9 mouse cellular contexts compared by ENCODE assay signal in genomic region chr1:134909442-134909841, GRCm38 (mm10). TPM values are rescaled to one million over a fixed set of nuclear protein-coding genes. Genes with fewer than 3 reads are reported as not detected.
DNase-seq lines count a peak whose midpoint lies in the region; ATAC-seq and TF ChIP-seq lines count a peak whose summit lies in the region.
"Had no signal": no experiment of that assay in that cellular context is flagged by ENCODE, and none has a peak within 500 bp of the region (broad histone marks: within the 10 kb centered on the region; RNA-seq: fewer than 3 reads in every experiment).

No protein-coding gene starts in this region.

- H3K4me1 ChIP-seq in limb, embryonic 15.5 days: peaks cover 7% of the 10 kb centered on the region
- H3K4me1 ChIP-seq in limb, embryonic 10.5 days: no peaks in the 10 kb centered on the region
- peaks cover 40% of the 10 kb centered on the region for H3K4me1 ChIP-seq in heart, postnatal 0 days (ENCODE audit: control insufficient read depth, insufficient read depth)
- no peaks in the 10 kb centered on the region for H3K4me1 ChIP-seq in liver, embryonic 12.5 days
- 0 out of 2 replicates have a peak, but pooled peaks cover 4% of the 10 kb centered on the region for H3K4me1 ChIP-seq in hindbrain, embryonic 13.5 days (replicated peaks)
- H3K4me1 ChIP-seq: hindbrain, embryonic 12.5 days had no signal

- no peak for TF ChIP-seq EP300 in heart, postnatal 0 days (IDR thresholded peaks at IDR 0.05; ENCODE audit: low read depth)

- ATAC-seq in limb, embryonic 15.5 days (ENCODE audit: insufficient number of reproducible peaks, low FRiP score, low TSS enrichment, low read depth): peak; percentile 52; the same call in 1 of the 2 replicates
- peak; percentile 81 for ATAC-seq in heart, postnatal 0 days (ENCODE audit: insufficient read depth, low read depth)
- no peak for ATAC-seq in liver, embryonic 12.5 days
- no peak for ATAC-seq in hindbrain, embryonic 13.5 days (ENCODE audit: low FRiP score)

- DNase-seq in limb, embryonic 10.5 days (ENCODE audit: low spot score): no peak
- DNase-seq in frontal cortex, adult 2 months (ENCODE audit: extremely low spot score in 1 of 2, low spot score in 1 of 2): peak; percentile 81 to 87
- peak; percentile 78 for DNase-seq in heart, postnatal 0 days (ENCODE audit: low spot score)
- peak; percentile 34 for DNase-seq in right cerebral cortex, postnatal 14 days
- no peak for DNase-seq in thymus, postnatal 4 days

- no peaks in the 10 kb centered on the region for H3K9me3 ChIP-seq in limb, embryonic 15.5 days
- H3K9me3 ChIP-seq in limb, embryonic 10.5 days (replicated peaks): no peaks in the 10 kb centered on the region
- H3K9me3 ChIP-seq in heart, postnatal 0 days (replicated peaks; ENCODE audit: control insufficient read depth, low read length): no peaks in the 10 kb centered on the region
- H3K9me3 ChIP-seq in liver, embryonic 12.5 days (replicated peaks): no peaks in the 10 kb centered on the region
- H3K9me3 ChIP-seq in hindbrain, embryonic 13.5 days: no peaks in the 10 kb centered on the region
- H3K9me3 ChIP-seq: hindbrain, embryonic 12.5 days had no signal

- H3K4me2 ChIP-seq in limb, embryonic 15.5 days: no peak overlapping the region
- peak overlapping the region; percentile 51 for H3K4me2 ChIP-seq in heart, postnatal 0 days (ENCODE audit: low read depth, low read length)
- no peak overlapping the region for H3K4me2 ChIP-seq in liver, embryonic 12.5 days
- no peak overlapping the region for H3K4me2 ChIP-seq in hindbrain, embryonic 13.5 days
- H3K4me2 ChIP-seq: hindbrain, embryonic 12.5 days had no signal

- H3K9ac ChIP-seq in limb, embryonic 15.5 days: no peak overlapping the region
- peak overlapping the region; percentile 15; the same call in 1 of the 2 replicates for H3K9ac ChIP-seq in heart, postnatal 0 days (replicated peaks; ENCODE audit: low read depth, low read length)
- no peak overlapping the region for H3K9ac ChIP-seq in liver, embryonic 12.5 days
- no peak overlapping the region for H3K9ac ChIP-seq in hindbrain, embryonic 13.5 days
- H3K9ac ChIP-seq: hindbrain, embryonic 12.5 days had no signal

- H3K4me3 ChIP-seq in limb, embryonic 15.5 days: no peak overlapping the region
- no peak overlapping the region for H3K4me3 ChIP-seq in limb, embryonic 10.5 days
- peak overlapping the region; percentile 3 for H3K4me3 ChIP-seq in heart, postnatal 0 days (ENCODE audit: low read depth, low read length)
- H3K4me3 ChIP-seq in liver, embryonic 12.5 days: no peak overlapping the region
- no peak overlapping the region for H3K4me3 ChIP-seq in hindbrain, embryonic 13.5 days
- H3K4me3 ChIP-seq: hindbrain, embryonic 12.5 days had no signal

- no peak overlapping the region for H3K27ac ChIP-seq in limb, embryonic 15.5 days
- H3K27ac ChIP-seq in limb, embryonic 10.5 days: no peak overlapping the region
- H3K27ac ChIP-seq in heart, postnatal 0 days (ENCODE audit: low read depth): peak overlapping the region; percentile 94
- no peak overlapping the region for H3K27ac ChIP-seq in liver, embryonic 12.5 days
- H3K27ac ChIP-seq in hindbrain, embryonic 13.5 days: no peak overlapping the region
- H3K27ac ChIP-seq: hindbrain, embryonic 12.5 days had no signal

- no peaks in the 10 kb centered on the region for H3K36me3 ChIP-seq in limb, embryonic 15.5 days
- H3K36me3 ChIP-seq in limb, embryonic 10.5 days: no peaks in the 10 kb centered on the region
- H3K36me3 ChIP-seq in heart, postnatal 0 days (replicated peaks; ENCODE audit: control insufficient read depth, insufficient read depth, low read length): no peaks in the 10 kb centered on the region
- no peaks in the 10 kb centered on the region for H3K36me3 ChIP-seq in liver, embryonic 12.5 days
- no peaks in the 10 kb centered on the region for H3K36me3 ChIP-seq in hindbrain, embryonic 13.5 days
- H3K36me3 ChIP-seq: hindbrain, embryonic 12.5 days had no signal

- WGBS in limb, embryonic 15.5 days: 58% methylated on average over 9 of the region's 9 CpGs
- 81% methylated on average over 9 of the region's 9 CpGs for WGBS in limb, embryonic 10.5 days
- 20% methylated on average over 9 of the region's 9 CpGs for WGBS in heart, postnatal 0 days
- 73% methylated on average over 9 of the region's 9 CpGs for WGBS in liver, embryonic 12.5 days (ENCODE audit: insufficient replicate concordance)
- 82% methylated on average over 9 of the region's 9 CpGs for WGBS in hindbrain, embryonic 13.5 days

- TF ChIP-seq CTCF in heart, postnatal 0 days (IDR thresholded peaks at IDR 0.05; ENCODE audit: low read depth): no peak

- H3K27me3 ChIP-seq in limb, embryonic 15.5 days: no peaks in the 10 kb centered on the region
- no peaks in the 10 kb centered on the region for H3K27me3 ChIP-seq in limb, embryonic 10.5 days (ENCODE audit: low read depth, poor library complexity, severe bottlenecking)
- no peaks in the 10 kb centered on the region for H3K27me3 ChIP-seq in heart, postnatal 0 days (ENCODE audit: control insufficient read depth, insufficient read depth, low read length)
- H3K27me3 ChIP-seq in liver, embryonic 12.5 days (replicated peaks): no peaks in the 10 kb centered on the region
- no peaks in the 10 kb centered on the region for H3K27me3 ChIP-seq in hindbrain, embryonic 13.5 days
- H3K27me3 ChIP-seq: hindbrain, embryonic 12.5 days had no signal

RNA-seq across cellular contexts. Expression of gene Ppp1r12b, which starts 46.3 kb away (rescaled TPM):
- 7.7 and 8.9 TPM in 2 replicates for polyA plus RNA-seq in limb, embryonic 15.5 days (2015; fragmentation: Nextera tagmentation; extraction: Ambion mirVana)
- 5.5 and 5.7 TPM in 2 replicates for polyA plus RNA-seq in limb, embryonic 10.5 days (2016; fragmentation: Nextera tagmentation; extraction: Ambion mirVana)
- polyA plus RNA-seq in frontal cortex, adult 2 months (2012; rRNA removed): 62.4 and 64.8 TPM in 2 replicates
- 65.3 and 69.9 TPM in 2 replicates for total RNA-seq in heart, postnatal 0 days (2014; rRNA removed; ENCODE audit: low replicate concordance)
- 22.6 and 23.0 TPM in 2 replicates for polyA plus RNA-seq in heart, postnatal 0 days (2015; fragmentation: Nextera tagmentation; extraction: Ambion mirVana)
- polyA plus RNA-seq in liver, embryonic 12.5 days (2016; fragmentation: Nextera tagmentation; extraction: Ambion mirVana): 3.7 and 4.8 TPM in 2 replicates
- 12.4 and 14.9 TPM in 2 replicates for polyA plus RNA-seq in hindbrain, embryonic 13.5 days (2015; fragmentation: Nextera tagmentation; extraction: Ambion mirVana)

RNA-seq across cellular contexts. Expression of gene Ube2t, which starts 52.9 kb away (rescaled TPM):
- polyA plus RNA-seq in limb, embryonic 15.5 days (2015; fragmentation: Nextera tagmentation; extraction: Ambion mirVana): 25.3 and 25.7 TPM in 2 replicates
- 50.2 and 51.1 TPM in 2 replicates for polyA plus RNA-seq in limb, embryonic 10.5 days (2016; fragmentation: Nextera tagmentation; extraction: Ambion mirVana)
- 2.5 and 3.0 TPM in 2 replicates for polyA plus RNA-seq in frontal cortex, adult 2 months (2012; rRNA removed)
- total RNA-seq in heart, postnatal 0 days (2014; rRNA removed; ENCODE audit: low replicate concordance): 30.2 and 34.3 TPM in 2 replicates
- 22.5 and 25.3 TPM in 2 replicates for polyA plus RNA-seq in heart, postnatal 0 days (2015; fragmentation: Nextera tagmentation; extraction: Ambion mirVana)
- polyA plus RNA-seq in liver, embryonic 12.5 days (2016; fragmentation: Nextera tagmentation; extraction: Ambion mirVana): 42.6 and 43.9 TPM in 2 replicates
- 15.3 and 17.0 TPM in 2 replicates for polyA plus RNA-seq in hindbrain, embryonic 13.5 days (2015; fragmentation: Nextera tagmentation; extraction: Ambion mirVana)

Comparison
In these comparisons a context has a peak if more than half of its experiments do, and no peak if none do; other contexts are left out.
1. ATAC-seq: peak in limb, embryonic 15.5 days (single experiment) and heart, postnatal 0 days (single experiment); none in liver, embryonic 12.5 days (single experiment) and hindbrain, embryonic 13.5 days (single experiment).
2. DNase-seq: peak in frontal cortex, adult 2 months (2 of 2), heart, postnatal 0 days (single experiment) and right cerebral cortex, postnatal 14 days (single experiment); none in limb, embryonic 10.5 days (single experiment) and thymus, postnatal 4 days (single experiment).